Mouse (Mus musculus) stomach, postnatal 0 days (tissue): ENCODE measurements around the gene Ckap2l. TPM values are rescaled to one million over a fixed set of nuclear protein-coding genes. Genes with fewer than 3 reads are reported as not detected.

ENCODE experiments used
- ATAC-seq: fragments of 200-750 bp; cut with Nextera tagmentation; 2 replicates; pipeline ENCODE4 v1.8.0; 2017; ENCODE audit not compliant: low FRiP score, low TSS enrichment
- DNase-seq: peaks from one replicate; pipeline ENCODE4 v3.0.0-alpha.2; 2016; ENCODE audit warnings: low spot score
- H3K27ac ChIP-seq: fragments of 300-500 bp; sonication (generic); replicated peaks from 2 replicates; pipeline ENCODE4 v1.5.1; 2014; ENCODE audit warnings: mild to moderate bottlenecking, control low read depth
- H3K27me3 ChIP-seq: fragments of 300-500 bp; sonication (generic); 2 replicates; pipeline ENCODE4 v1.6.1; 2014; ENCODE audit warnings: low read length; ENCODE audit not compliant: control insufficient read depth, insufficient read depth
- H3K36me3 ChIP-seq: fragments of 300-500 bp; sonication (generic); 2 replicates; pipeline ENCODE4 v1.6.1; 2014; ENCODE audit warnings: low read length, mixed read lengths; ENCODE audit not compliant: control insufficient read depth, insufficient read depth
- H3K4me1 ChIP-seq: fragments of 300-500 bp; sonication (generic); replicated peaks from 2 replicates; pipeline ENCODE4 v1.6.1; 2014; ENCODE audit warnings: antibody characterized with exemption; ENCODE audit not compliant: control insufficient read depth, insufficient read depth
- H3K4me2 ChIP-seq: fragments of 300-500 bp; sonication (generic); replicated peaks from 2 replicates; pipeline ENCODE4 v1.6.1; 2014; ENCODE audit warnings: low read depth, mild to moderate bottlenecking, control low read depth, moderate library complexity
- H3K4me3 ChIP-seq: fragments of 300-500 bp; sonication (generic); 2 replicates; pipeline ENCODE4 v1.5.1; 2014; ENCODE audit warnings: low read depth, low read length, control low read depth
- H3K9ac ChIP-seq: fragments of 300-500 bp; sonication (generic); 2 replicates; pipeline ENCODE4 v1.6.1; 2014; ENCODE audit warnings: mild to moderate bottlenecking, low read length, control low read depth, mixed read lengths
- H3K9me3 ChIP-seq: fragments of 300-500 bp; sonication (generic); 2 replicates; pipeline ENCODE4 v1.6.1; 2016; ENCODE audit warnings: low read length; ENCODE audit not compliant: control insufficient read depth
- CTCF ChIP-seq: IDR thresholded peaks from 2 replicates; pipeline ENCODE4 v1.5.1; 2016; ENCODE audit warnings: antibody characterized with exemption, low read depth, mild to moderate bottlenecking, moderate library complexity
- EP300 ChIP-seq: optimal IDR thresholded peaks from 2 replicates; pipeline ENCODE3; 2016; ENCODE audit warnings: antibody characterized with exemption
- WGBS: fragments of 180-500 bp; shearing (Covaris S2); extraction: QIAGEN DNeasy Blood & Tissue Kit; methylation state at CpG from one replicate; pipeline ENCODE4 v1.1.7; 2014; 5-methylcytosine and 5-hydroxymethylcytosine counted together
- polyA plus RNA-seq: library from polyadenylated mRNA; unstranded; fragments of >200 nt; fragmentation: Nextera tagmentation; extraction: Ambion mirVana; gene quantifications from 2 replicates; pipeline ENCODE4 v1.2.1, GENCODE M21; 2015

Ckap2l gene
- polyA plus RNA-seq, 1 experiment from 2014 or later = 9.8 TPM

DNA sequence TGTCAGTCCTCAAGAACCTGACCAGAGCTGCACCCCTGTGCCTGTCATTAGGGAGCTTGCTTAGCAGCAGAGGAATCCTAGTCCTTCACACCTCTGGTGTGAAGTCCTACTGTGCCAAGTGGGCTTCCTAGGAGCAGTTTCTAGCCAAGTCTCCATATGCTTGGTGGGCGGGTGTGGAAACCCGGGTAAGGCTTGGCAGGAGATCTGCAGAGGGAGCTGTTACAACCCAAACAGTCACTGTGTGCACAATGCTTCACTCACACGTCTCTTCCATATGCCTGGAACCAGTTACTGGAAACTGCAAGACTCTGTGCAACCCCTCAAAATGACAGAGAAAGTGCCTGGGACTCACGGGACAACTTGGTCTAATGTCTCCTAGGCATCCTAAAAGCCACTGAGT is 65.0 kb downstream of the Ckap2l start:
- Histone ChIP-seq H3K4me1 (no peaks in the 10 kb centered on the region), H3K36me3 (no peaks in the 10 kb centered on the region), H3K27me3 (no peaks in the 10 kb centered on the region), H3K4me3 (no peak overlapping the region), H3K4me2 (no peak overlapping the region), H3K9me3 (no peaks in the 10 kb centered on the region), H3K27ac (no peak overlapping the region), H3K9ac (no peak overlapping the region)
- no peak for TF ChIP-seq EP300
- TF ChIP-seq CTCF = no peak
- ATAC-seq (no peak), DNase-seq (no peak)
- WGBS = 31% methylated on average over 4 of the region's 4 CpGs

- ATAC-seq (no peak), DNase-seq (no peak)
- H3K36me3 ChIP-seq = no peaks in the 10 kb centered on the region
- no peak overlapping the region for H3K4me3 ChIP-seq
- no peaks in the 10 kb centered on the region for H3K27me3 ChIP-seq
- 93% methylated on average over 7 of the region's 7 CpGs for WGBS
- no peaks in the 10 kb centered on the region for H3K9me3 ChIP-seq
- H3K27ac ChIP-seq = no peak overlapping the region
- H3K4me2 ChIP-seq = no peak overlapping the region
- no peak for TF ChIP-seq CTCF
- TF ChIP-seq EP300 = no peak
- no peaks in the 10 kb centered on the region for H3K4me1 ChIP-seq
- H3K9ac ChIP-seq = no peak overlapping the region
These were observed 67.7 kb downstream of the Ckap2l start for GRCm38 (mm10) chr2:129229316-129229715.

GRCm38 (mm10) chr2:129228571-129228970 is 68.4 kb downstream of the Ckap2l start:
- ATAC-seq = no peak

GRCm38 (mm10) chr2:129227709-129228108 is 69.3 kb downstream of the Ckap2l start:
- no peak overlapping the region for H3K4me2 ChIP-seq
- H3K4me1 ChIP-seq = no peaks in the 10 kb centered on the region
- H3K27me3 ChIP-seq = no peaks in the 10 kb centered on the region
- DNase-seq = no peak
- H3K27ac ChIP-seq = no peak overlapping the region
- H3K9me3 ChIP-seq = no peaks in the 10 kb centered on the region
- no peak overlapping the region for H3K4me3 ChIP-seq
- ATAC-seq = no peak
- no peaks in the 10 kb centered on the region for H3K36me3 ChIP-seq
- TF ChIP-seq CTCF (no peak), EP300 (no peak)
- no peak overlapping the region for H3K9ac ChIP-seq
- WGBS = 70% methylated on average over 6 of the region's 7 CpGs

More at GRCm38 (mm10) chr2:129228571-129228970, 68.4 kb downstream of the Ckap2l start:
- 80% methylated on average over 4 of the region's 4 CpGs for WGBS
- Histone ChIP-seq H3K4me2 (no peak overlapping the region), H3K36me3 (no peaks in the 10 kb centered on the region), H3K9me3 (no peaks in the 10 kb centered on the region), H3K4me1 (no peaks in the 10 kb centered on the region), H3K4me3 (no peak overlapping the region), H3K27ac (no peak overlapping the region), H3K27me3 (no peaks in the 10 kb centered on the region), H3K9ac (no peak overlapping the region)
- DNase-seq = no peak
- TF ChIP-seq EP300 (no peak), CTCF (no peak)

GRCm38 (mm10) chr2:129227011-129227529 is 69.9 kb downstream of the Ckap2l start:
- no peak for TF ChIP-seq EP300
- WGBS = 80% methylated on average over 7 of the region's 7 CpGs
- no peak overlapping the region for H3K27ac ChIP-seq
- H3K9me3 ChIP-seq = no peaks in the 10 kb centered on the region
- no peaks in the 10 kb centered on the region for H3K36me3 ChIP-seq
- H3K4me3 ChIP-seq = no peak overlapping the region
- H3K4me1 ChIP-seq = no peaks in the 10 kb centered on the region
- no peak overlapping the region for H3K4me2 ChIP-seq
- H3K9ac ChIP-seq = no peak overlapping the region
- no peaks in the 10 kb centered on the region for H3K27me3 ChIP-seq
- DNase-seq (no peak), ATAC-seq (no peak)

- Histone ChIP-seq H3K9ac (no peak overlapping the region), H3K4me2 (no peak overlapping the region), H3K27me3 (no peaks in the 10 kb centered on the region), H3K9me3 (no peaks in the 10 kb centered on the region), H3K4me3 (no peak overlapping the region), H3K36me3 (no peaks in the 10 kb centered on the region), H3K27ac (no peak overlapping the region), H3K4me1 (no peaks in the 10 kb centered on the region)
- ATAC-seq (peak; percentile 45; the same call in 1 of the 2 replicates), DNase-seq (no peak)
- no peak for TF ChIP-seq CTCF
- no peak for TF ChIP-seq EP300
- WGBS = 68% methylated on average over 11 of the region's 11 CpGs
These were observed 70.6 kb downstream of the Ckap2l start for GRCm38 (mm10) chr2:129226296-129226851.
